Mouse (Mus musculus) G1E (cell line): ENCODE measurements at regions not wholly inside any gene's neighbourhood (a gene's known extent, or its start where the extent isn't known, plus 50 kb on each side); places are given as distances from the start of the nearest gene placed in this dataset.

Experiments used
- CTCF ChIP-seq: IDR thresholded peaks from 2 replicates; pipeline ENCODE4 v1.5.1; 2012; ENCODE audit warnings: low read depth, low read length, inconsistent platforms, mixed read lengths
- GATA1 ChIP-seq: IDR thresholded peaks from 2 replicates; pipeline ENCODE4 v1.6.1; 2012; ENCODE audit warnings: borderline replicate concordance, low read length, inconsistent platforms, mixed read lengths
- POLR2AphosphoS5 ChIP-seq: IDR thresholded peaks from 2 replicates; pipeline ENCODE4 v1.6.1; 2012; ENCODE audit warnings: low read depth, low read length, inconsistent platforms; ENCODE audit not compliant: insufficient replicate concordance
- TAL1 ChIP-seq: conservative IDR thresholded peaks from 2 replicates; pipeline ENCODE4 v1.6.1; 2012; ENCODE audit warnings: low read depth, low read length, inconsistent platforms, mixed read lengths

DNA sequence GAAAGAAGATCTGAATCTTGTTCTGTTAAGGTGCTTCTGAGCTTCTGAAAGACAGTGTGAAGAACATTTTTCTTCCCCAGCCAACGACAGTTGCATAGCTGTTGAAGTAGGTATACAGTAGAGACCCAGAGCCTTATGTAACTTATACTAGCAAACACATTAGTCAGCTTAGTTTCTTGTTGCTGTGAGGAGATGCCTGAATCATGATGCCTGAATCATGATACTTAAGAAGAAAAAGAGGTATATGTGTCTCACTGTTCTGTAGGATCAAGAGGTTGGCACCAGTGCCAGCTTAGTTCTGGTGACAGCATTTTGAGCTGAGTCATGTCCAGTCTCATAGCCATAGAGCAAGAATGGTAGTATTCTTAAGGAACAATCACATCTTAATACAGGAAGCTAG, 87.2 kb upstream of the Pdzrn3 start:
- TF ChIP-seq CTCF (no peak), GATA1 (no peak), POLR2AphosphoS5 (no peak), TAL1 (no peak)
